Mouse (Mus musculus): ENCODE data around the gene Eif2ak4.

Eif2ak4 gene

DNA sequence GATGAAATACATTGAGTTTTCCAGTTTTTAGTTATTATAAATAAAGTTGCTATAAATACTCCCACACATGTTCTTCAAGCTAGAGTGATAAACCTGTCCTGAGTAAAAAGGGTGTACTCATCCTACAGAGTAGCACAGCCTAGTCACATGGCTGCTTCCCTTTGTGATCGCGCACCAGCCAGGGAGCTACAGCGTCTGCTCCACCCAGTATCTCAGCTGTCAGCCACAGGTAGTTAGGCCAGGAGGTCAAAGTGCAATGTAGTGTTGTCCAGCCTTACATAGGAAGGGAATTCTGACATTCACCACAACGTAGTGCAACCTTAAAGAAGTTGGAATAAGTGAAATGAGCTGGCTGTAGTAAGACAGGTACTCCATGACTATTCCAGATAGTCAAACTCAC, 17.1 kb downstream of the Eif2ak4 start:
- DNase-seq (ENCODE audit: low spot score), result no peak

GRCm38 (mm10) chr2:118406811-118407210, 18.4 kb downstream of the Eif2ak4 start:
- DNase-seq (ENCODE audit: low spot score), result no peak

DNA sequence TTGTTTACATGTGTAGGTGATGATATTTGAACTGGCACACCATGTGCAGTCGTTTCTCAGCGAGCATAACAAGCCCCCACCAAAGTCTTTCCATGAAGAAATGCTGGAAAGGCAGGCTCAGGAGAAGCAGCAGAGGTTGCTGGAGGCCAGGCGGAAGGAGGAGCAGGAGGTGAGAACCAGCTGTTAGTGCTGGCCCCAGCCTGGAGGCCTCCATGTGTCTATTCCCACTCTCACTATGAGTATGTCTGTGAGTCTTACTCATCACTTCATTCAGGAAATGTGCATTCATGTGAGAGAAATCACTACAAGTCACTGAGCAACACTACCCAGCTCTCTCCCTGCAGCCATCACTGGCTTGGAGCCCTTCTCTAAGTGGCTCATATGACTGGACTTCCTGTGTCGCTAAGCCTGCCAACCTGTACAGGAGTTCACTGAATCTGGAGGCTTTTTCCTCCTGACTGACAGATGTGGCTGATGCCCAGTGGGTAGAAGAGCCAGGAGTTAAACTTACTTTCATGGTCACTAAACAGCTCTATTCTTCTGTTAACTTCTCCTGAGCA, 20.0 kb downstream of the Eif2ak4 start:
- DNase-seq (ENCODE audit: low spot score), result no peak

- DNase-seq (ENCODE audit: low spot score), result no peak
These were observed 24.4 kb downstream of the Eif2ak4 start for GRCm38 (mm10) chr2:118412821-118413220.

- DNase-seq (ENCODE audit: low spot score), result no peak
These were observed 27.4 kb downstream of the Eif2ak4 start for GRCm38 (mm10) chr2:118415601-118416355.

DNA sequence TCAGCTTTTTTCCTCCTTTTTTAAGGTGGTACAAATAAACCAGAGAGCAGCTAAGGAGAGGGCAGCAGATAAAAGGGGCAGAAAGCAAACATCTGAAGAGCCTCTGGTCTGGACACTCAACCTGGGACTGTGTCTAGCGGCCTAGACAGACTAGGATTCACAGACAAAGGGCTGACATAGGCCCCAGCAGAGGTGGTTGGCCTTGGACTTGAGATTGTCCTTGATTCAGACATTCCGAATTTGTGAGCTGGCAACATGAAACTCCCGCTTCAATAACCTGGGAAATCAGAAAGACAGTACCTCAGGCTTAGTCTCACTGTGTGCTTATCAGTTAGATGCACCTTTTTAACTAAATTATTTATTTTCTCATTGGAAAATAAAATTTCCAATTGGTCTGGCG, 29.7 kb downstream of the Eif2ak4 start:
- DNase-seq (ENCODE audit: low spot score), result no peak

DNA sequence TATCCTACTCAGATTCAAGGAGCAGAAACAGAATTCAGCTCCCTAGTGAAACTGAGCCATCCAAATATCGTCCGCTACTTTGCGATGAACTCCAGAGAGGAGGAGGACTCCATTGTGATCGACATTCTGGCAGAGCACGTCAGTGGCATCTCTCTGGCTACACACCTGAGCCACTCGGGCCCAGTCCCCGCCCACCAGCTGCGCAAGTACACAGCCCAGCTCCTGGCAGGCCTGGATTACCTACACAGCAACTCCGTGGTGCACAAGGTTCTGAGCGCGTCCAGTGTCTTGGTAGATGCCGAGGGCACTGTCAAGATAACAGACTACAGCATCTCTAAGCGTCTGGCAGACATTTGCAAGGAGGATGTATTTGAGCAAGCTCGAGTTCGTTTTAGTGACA, 33.5 kb downstream of the Eif2ak4 start:
- no peak for DNase-seq (ENCODE audit: low spot score)

GRCm38 (mm10) chr2:118422385-118422784, 34.0 kb downstream of the Eif2ak4 start:
- DNase-seq (ENCODE audit: low spot score), result no peak

GRCm38 (mm10) chr2:118428296-118428695, 39.9 kb downstream of the Eif2ak4 start:
- DNase-seq (ENCODE audit: low spot score), result no peak

- DNase-seq (ENCODE audit: low spot score), result no peak
These were observed 40.9 kb downstream of the Eif2ak4 start for GRCm38 (mm10) chr2:118429297-118429696.

- no peak for DNase-seq (ENCODE audit: low spot score)
These were observed 42.2 kb downstream of the Eif2ak4 start for GRCm38 (mm10) chr2:118430630-118431029.

DNA sequence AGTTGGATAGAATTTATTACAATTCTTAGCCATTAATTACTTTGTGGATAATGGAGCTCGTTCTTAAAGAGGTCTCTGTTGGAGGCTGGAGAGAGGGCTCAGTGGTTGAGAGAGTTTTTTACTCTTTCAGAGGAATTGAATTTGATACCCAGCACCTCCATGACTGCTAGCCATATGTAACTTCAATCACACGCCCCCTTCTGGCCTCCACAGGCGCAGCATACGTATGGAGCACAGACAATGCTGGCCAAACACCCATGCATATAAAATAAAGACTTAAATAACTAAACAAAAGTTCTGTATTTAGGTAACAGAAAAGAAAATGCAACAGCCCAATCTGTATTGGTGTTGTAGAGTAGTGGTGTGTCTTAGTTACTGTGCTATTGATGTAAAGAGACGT, 43.2 kb downstream of the Eif2ak4 start:
- no peak for DNase-seq (ENCODE audit: low spot score)

- no peak for DNase-seq (ENCODE audit: low spot score)
These were observed 53.8 kb downstream of the Eif2ak4 start for GRCm38 (mm10) chr2:118442172-118442571.

- no peak for DNase-seq (ENCODE audit: low spot score)
These were observed 54.3 kb downstream of the Eif2ak4 start for GRCm38 (mm10) chr2:118442723-118443122.

GRCm38 (mm10) chr2:118445696-118446674, 57.6 kb downstream of the Eif2ak4 start:
- DNase-seq (ENCODE audit: low spot score), result no peak

- no peak for DNase-seq (ENCODE audit: low spot score)
These were observed 59.8 kb downstream of the Eif2ak4 start for GRCm38 (mm10) chr2:118448181-118448580.

DNA sequence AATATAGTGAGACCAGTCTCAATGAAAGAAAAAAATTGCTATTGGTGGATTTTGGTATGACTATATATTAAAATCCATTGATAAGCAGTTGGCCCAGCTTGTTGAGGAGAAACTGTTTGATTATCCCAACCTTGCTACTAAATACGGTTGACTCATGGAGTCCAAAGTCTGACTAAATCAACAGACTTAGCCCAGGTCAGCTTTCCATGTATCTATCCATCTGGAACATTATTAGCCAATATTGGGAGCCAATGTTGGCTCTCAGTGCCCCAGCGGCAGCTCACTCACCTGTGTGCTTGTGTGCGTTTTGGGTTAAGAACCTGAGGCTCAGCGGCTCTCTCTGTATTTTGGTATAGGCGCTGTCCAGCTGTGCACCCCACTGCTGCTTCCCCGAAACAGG, 62.6 kb downstream of the Eif2ak4 start:
- no peak for DNase-seq (ENCODE audit: low spot score)

DNA sequence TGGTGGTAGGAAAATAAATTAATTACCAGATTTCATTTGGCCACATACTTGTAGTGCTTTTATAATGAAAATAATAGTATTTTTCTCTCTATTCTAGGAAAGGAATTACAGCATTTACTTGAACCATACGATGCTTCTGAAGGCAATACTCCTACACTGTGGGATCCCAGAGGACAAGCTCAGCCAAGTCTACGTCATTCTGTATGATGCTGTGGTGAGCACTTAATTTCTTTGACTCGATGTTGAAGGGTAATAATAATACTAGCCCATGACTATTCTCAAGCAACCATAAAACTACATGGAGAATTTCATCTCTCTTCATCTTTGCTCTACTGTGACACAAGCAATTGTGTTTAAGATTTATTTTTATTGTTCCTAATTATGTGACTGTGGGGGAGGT, 68.6 kb downstream of the Eif2ak4 start:
- DNase-seq (ENCODE audit: low spot score), result no peak

DNA sequence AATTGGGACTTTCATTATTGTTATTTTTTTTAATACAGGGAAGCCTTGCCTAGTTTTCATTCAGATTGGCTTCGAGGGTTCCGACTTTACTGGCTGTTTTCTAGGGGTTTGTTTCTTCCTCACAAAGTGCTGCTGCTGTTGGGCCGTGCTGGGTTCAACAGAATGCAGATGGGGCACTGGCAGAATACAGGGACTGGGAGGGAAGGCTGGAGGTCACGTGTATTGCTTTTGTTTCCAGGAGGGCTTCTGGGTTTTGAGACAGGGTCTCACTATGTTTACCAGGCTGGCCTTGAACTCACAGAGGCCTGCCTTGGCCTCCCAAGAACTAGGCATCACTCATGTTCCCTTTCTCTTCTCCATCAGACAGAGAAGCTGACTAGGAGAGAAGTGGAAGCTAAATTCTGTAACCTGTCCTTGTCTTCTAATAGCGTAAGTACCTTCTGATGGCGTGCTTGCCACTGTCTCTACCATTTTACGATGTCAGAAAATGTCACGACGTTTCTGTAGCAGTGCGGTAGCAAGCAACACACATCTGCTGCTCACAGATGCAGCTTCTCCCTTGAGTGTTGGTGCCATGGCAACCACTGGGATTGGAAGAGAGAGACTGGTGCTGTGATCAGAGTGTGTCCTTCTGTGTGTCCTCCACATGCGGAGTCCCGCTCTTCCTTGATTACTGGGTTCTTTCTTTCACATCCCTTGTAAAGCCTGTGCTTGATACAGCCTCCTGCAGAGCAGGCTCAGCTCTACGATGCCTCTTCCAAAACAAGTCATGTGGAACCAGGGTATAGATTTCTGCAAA, 69.2 kb downstream of the Eif2ak4 start:
- no peak for DNase-seq (ENCODE audit: low spot score)

DNA sequence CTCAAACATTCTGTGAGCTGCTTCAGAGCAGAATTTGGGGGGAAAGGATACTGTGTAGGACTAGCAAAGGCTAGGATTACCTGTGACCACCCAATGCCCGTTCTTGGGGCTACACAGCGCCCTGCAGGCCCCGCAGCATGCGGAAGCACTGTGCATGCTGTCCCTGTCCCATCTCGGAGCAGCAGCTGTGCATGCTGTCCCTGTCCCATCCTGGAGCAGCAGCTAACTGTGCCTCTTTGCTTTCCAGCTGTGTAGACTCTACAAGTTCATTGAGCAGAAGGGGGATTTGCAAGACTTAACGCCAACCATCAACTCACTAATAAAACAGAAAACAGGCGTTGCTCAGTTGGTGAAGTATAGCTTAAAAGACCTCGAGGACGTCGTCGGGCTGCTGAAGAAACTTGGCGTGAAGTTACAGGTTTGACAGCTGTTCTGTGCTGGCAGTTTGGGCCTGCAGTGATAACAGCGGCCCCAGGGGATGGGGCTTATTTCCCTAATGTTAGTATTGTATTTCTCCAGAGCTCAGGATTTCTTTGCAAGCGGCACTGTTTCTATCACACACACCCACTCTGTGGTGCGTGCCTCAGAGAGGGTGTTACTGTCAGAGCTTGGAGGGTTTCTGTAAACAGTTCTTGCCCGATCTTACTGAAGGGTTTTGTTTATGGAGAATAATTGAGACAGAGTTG, 73.2 kb downstream of the Eif2ak4 start:
- no peak for DNase-seq (ENCODE audit: low spot score)

DNA sequence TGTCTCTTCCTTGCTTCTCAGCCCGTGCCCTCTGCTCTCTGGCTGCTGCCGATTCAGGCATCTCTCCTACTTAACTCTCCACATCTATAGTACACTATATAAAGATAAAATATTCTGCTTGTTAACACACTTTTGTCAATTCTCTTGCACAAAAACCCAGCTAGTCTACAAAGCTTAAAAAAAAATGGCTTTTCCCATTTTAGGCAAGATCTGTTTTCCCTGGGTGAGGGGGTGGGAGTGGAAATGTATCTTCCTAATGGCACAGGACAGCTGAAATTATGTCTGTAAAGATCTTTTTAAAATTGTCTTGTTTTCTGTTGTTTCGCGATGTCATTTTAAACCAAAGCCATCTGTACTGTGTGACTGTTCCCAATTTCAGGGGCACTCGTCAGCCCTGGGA, 75.1 kb downstream of the Eif2ak4 start:
- no peak for DNase-seq (ENCODE audit: low spot score)

All from ovary, postnatal 10 days (tissue).